Mouse (Mus musculus) forebrain, postnatal 0 days (tissue): ENCODE measurements at regions not wholly inside any gene's neighbourhood (a gene's known extent, or its start where the extent isn't known, plus 50 kb on each side); places are given as distances from the start of the nearest gene placed in this dataset.
"Not testable (repeated sequence)": the region's sequence is repeated elsewhere in the genome, so short reads cannot be mapped to it uniquely, and the experiment has no call there.

Source experiments
- ATAC-seq: fragments of 200-750 bp; cut with Nextera tagmentation; 2 replicates; pipeline ENCODE4 v1.8.0; 2017; ENCODE audit warnings: mild to moderate bottlenecking, moderate library complexity
- DNase-seq: peaks from one replicate; pipeline ENCODE4 v3.0.0-alpha.2; 2015
- H3K27ac ChIP-seq: fragments of 300-500 bp; sonication (generic); 2 replicates; pipeline ENCODE4 v1.5.1; 2014; ENCODE audit warnings: low read depth, mild to moderate bottlenecking, antibody characterized with exemption, low read length, moderate library complexity, mixed read lengths
- H3K27me3 ChIP-seq: fragments of 300-500 bp; sonication (generic); 2 replicates; pipeline ENCODE4 v1.6.1; 2014; ENCODE audit warnings: mild to moderate bottlenecking, low read length, mixed read lengths; ENCODE audit not compliant: insufficient read depth
- H3K36me3 ChIP-seq: fragments of 300-500 bp; sonication (generic); 2 replicates; pipeline ENCODE4 v1.6.1; 2014; ENCODE audit warnings: mild to moderate bottlenecking, moderate library complexity; ENCODE audit not compliant: insufficient read depth
- H3K4me1 ChIP-seq: fragments of 300-500 bp; sonication (generic); 2 replicates; pipeline ENCODE4 v1.6.1; 2014; ENCODE audit warnings: antibody characterized with exemption; ENCODE audit not compliant: insufficient read depth
- H3K4me2 ChIP-seq: fragments of 300-500 bp; sonication (generic); 2 replicates; pipeline ENCODE4 v1.6.1; 2014; ENCODE audit warnings: low read depth, mild to moderate bottlenecking, moderate library complexity
- H3K4me3 ChIP-seq: fragments of 300-500 bp; sonication (generic); 2 replicates; pipeline ENCODE4 v1.5.1; 2014; ENCODE audit warnings: low read depth, low read length, mixed read lengths
- H3K9ac ChIP-seq: fragments of 300-500 bp; sonication (generic); 2 replicates; pipeline ENCODE4 v1.6.1; 2014; ENCODE audit warnings: mild to moderate bottlenecking
- H3K9me3 ChIP-seq: fragments of 300-500 bp; sonication (generic); 2 replicates; pipeline ENCODE4 v1.6.1; 2016; ENCODE audit warnings: low read length
- CTCF ChIP-seq: sonication (generic); IDR thresholded peaks from 2 replicates; pipeline ENCODE4 v1.5.1; 2016; ENCODE audit warnings: antibody characterized with exemption, control low read depth, low read depth
- WGBS: fragments of 180-500 bp; shearing (Covaris S2); extraction: QIAGEN DNeasy Blood & Tissue Kit; methylation state at CpG from one replicate; pipeline ENCODE4 v1.1.7; 2014; 5-methylcytosine and 5-hydroxymethylcytosine counted together

DNA sequence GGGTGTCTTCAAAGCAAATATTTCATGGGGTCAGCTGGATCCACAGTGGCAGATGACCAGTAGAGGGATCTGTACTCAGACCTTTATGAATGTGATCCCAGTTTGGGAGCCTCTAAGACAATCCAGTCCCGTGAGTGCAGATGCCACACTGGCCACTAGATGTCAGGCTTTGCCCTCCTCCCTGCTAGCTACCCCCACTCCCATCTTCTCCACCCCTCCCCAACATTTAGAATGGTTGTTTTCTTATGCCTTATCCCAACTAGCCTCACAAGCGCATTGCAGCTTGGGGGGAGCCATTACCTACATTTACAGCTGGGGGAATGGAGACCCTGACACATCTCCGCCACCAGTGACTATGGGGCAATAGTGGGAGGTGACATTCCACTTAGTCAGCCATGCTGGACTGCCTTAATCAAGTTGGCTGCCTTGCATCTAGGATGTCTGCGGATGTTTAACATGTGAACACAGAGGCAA lies 156.9 kb upstream of the Rxfp2 start:
- H3K9me3 ChIP-seq = no peaks in the 10 kb centered on the region
- H3K4me1 ChIP-seq = no peaks in the 10 kb centered on the region
- H3K4me2 ChIP-seq = no peak overlapping the region
- H3K27ac ChIP-seq = no peak overlapping the region
- 54% methylated on average over 4 of the region's 4 CpGs for WGBS
- H3K4me3 ChIP-seq = no peak overlapping the region
- ATAC-seq = peak; percentile 65
- no peak overlapping the region for H3K9ac ChIP-seq
- no peaks in the 10 kb centered on the region for H3K27me3 ChIP-seq
- no peaks in the 10 kb centered on the region for H3K36me3 ChIP-seq
- peak; percentile 63 for DNase-seq
- TF ChIP-seq CTCF = peak; percentile 79

DNA sequence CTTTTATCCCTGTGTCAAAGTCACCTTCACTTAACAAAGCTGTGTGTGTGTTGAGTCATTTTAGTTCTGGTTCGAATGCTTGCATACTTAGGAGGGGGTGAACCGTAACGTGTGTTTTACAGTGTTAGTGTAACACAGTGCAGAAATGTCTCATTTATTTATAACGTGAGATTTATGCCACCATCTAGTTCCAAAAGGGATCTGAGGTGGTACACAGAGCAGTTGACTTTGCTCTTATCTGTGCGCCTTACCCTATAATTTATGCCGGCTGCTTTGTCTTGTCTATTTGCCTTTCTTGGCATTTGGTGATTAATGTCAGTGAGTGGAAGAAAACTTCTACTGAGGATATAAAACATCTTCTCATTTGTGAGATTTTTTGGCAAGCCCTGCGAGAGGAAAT lies 150.5 kb upstream of the Rxfp2 start:
- Histone ChIP-seq H3K27me3 (no peaks in the 10 kb centered on the region), H3K4me3 (no peak overlapping the region), H3K4me1 (peaks cover 12% of the 10 kb centered on the region; the same call in 1 of the 2 replicates), H3K4me2 (no peak overlapping the region), H3K36me3 (no peaks in the 10 kb centered on the region), H3K9me3 (no peaks in the 10 kb centered on the region), H3K27ac (no peak overlapping the region), H3K9ac (no peak overlapping the region)
- 59% methylated on average over 7 of the region's 7 CpGs for WGBS
- DNase-seq (no peak), ATAC-seq (no peak)
- no peak for TF ChIP-seq CTCF

DNA sequence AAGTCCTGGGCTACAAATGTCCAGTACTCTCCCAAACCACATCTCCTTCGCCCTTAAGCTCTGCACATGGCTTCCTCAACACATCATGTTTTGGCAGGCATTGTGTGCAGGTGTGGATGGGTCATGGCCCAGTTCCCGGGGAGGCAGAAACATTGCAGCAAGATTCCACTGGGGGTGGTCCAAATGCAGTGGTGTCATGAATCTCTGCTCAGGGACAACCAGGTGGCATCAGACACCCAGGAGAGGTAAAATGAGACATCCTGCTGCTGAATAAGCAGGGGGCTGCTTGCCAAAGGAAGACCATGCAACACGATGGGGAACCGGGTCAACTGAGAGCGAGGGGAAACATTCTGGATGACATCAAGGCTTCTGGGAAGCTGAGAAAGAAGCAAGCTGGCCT lies 149.0 kb upstream of the Rxfp2 start:
- peaks cover 12% of the 10 kb centered on the region; the same call in 1 of the 2 replicates for H3K4me1 ChIP-seq
- no peak overlapping the region for H3K4me3 ChIP-seq
- no peaks in the 10 kb centered on the region for H3K9me3 ChIP-seq
- no peak overlapping the region for H3K9ac ChIP-seq
- TF ChIP-seq CTCF = no peak
- DNase-seq = no peak
- no peaks in the 10 kb centered on the region for H3K27me3 ChIP-seq
- no peak overlapping the region for H3K27ac ChIP-seq
- H3K36me3 ChIP-seq = no peaks in the 10 kb centered on the region
- no peak overlapping the region for H3K4me2 ChIP-seq
- whole genome bisulfite sequencing = 82% methylated on average over 5 of the region's 5 CpGs
- no peak for ATAC-seq

DNA sequence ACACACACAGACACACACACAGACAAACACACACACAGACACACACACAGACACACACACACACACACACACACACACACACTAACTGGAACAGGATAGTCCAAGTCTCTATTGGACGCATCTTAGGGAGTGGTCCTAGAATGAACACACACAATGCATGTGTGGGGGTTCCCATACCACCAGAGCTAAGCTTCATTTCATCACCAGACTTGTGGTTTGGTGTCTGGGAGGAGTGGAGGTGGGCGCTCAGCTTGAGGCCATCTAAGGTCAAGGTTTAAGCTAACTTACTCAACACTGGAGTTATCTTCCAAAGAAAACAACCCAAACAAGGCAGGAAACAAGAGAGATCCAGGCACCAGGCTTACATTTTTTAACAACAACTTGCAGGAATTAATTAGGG lies 147.9 kb upstream of the Rxfp2 start:
- DNase-seq = no peak
- H3K4me2 ChIP-seq = no peak overlapping the region
- H3K27ac ChIP-seq = no peak overlapping the region
- H3K4me3 ChIP-seq = no peak overlapping the region
- WGBS = 98% methylated on average over 2 of the region's 2 CpGs
- H3K27me3 ChIP-seq = no peaks in the 10 kb centered on the region
- H3K9me3 ChIP-seq = no peaks in the 10 kb centered on the region
- H3K9ac ChIP-seq = no peak overlapping the region
- peaks cover 12% of the 10 kb centered on the region; the same call in 1 of the 2 replicates for H3K4me1 ChIP-seq
- no peak for ATAC-seq
- no peaks in the 10 kb centered on the region for H3K36me3 ChIP-seq
- TF ChIP-seq CTCF = no peak

GRCm38 (mm10) chr5:149871521-149871920 lies 147.0 kb upstream of the Rxfp2 start:
- Histone ChIP-seq H3K9ac (no peak overlapping the region), H3K4me3 (no peak overlapping the region), H3K4me1 (peaks cover 12% of the 10 kb centered on the region; the same call in 1 of the 2 replicates), H3K27ac (no peak overlapping the region), H3K27me3 (no peaks in the 10 kb centered on the region), H3K9me3 (no peaks in the 10 kb centered on the region), H3K36me3 (no peaks in the 10 kb centered on the region), H3K4me2 (no peak overlapping the region)
- DNase-seq = no peak
- WGBS = 18% methylated on average over 2 of the region's 2 CpGs
- no peak for ATAC-seq
- TF ChIP-seq CTCF = no peak

GRCm38 (mm10) chr5:149873482-149874002 lies 144.9 kb upstream of the Rxfp2 start:
- TF ChIP-seq CTCF = no peak
- H3K27ac ChIP-seq = no peak overlapping the region
- H3K27me3 ChIP-seq = no peaks in the 10 kb centered on the region
- 0 out of 2 replicates have a peak, but pooled peaks cover 5% of the 10 kb centered on the region for H3K4me1 ChIP-seq
- no peaks in the 10 kb centered on the region for H3K36me3 ChIP-seq
- H3K9me3 ChIP-seq = no peaks in the 10 kb centered on the region
- ATAC-seq (no peak), DNase-seq (no peak)
- H3K9ac ChIP-seq = no peak overlapping the region
- H3K4me3 ChIP-seq = no peak overlapping the region
- 25% methylated on average over 9 of the region's 9 CpGs for WGBS
- H3K4me2 ChIP-seq = no peak overlapping the region

GRCm38 (mm10) chr5:149874342-149874741 lies 144.1 kb upstream of the Rxfp2 start:
- H3K4me3 ChIP-seq = no peak overlapping the region
- 0 out of 2 replicates have a peak, but pooled peaks cover 5% of the 10 kb centered on the region for H3K4me1 ChIP-seq
- no peaks in the 10 kb centered on the region for H3K27me3 ChIP-seq
- WGBS = 90% methylated on average over 2 of the region's 2 CpGs
- peak; percentile 57 for TF ChIP-seq CTCF
- no peak for DNase-seq
- no peak overlapping the region for H3K27ac ChIP-seq
- H3K36me3 ChIP-seq = no peaks in the 10 kb centered on the region
- no peak for ATAC-seq
- no peaks in the 10 kb centered on the region for H3K9me3 ChIP-seq
- H3K9ac ChIP-seq = no peak overlapping the region
- H3K4me2 ChIP-seq = no peak overlapping the region

DNA sequence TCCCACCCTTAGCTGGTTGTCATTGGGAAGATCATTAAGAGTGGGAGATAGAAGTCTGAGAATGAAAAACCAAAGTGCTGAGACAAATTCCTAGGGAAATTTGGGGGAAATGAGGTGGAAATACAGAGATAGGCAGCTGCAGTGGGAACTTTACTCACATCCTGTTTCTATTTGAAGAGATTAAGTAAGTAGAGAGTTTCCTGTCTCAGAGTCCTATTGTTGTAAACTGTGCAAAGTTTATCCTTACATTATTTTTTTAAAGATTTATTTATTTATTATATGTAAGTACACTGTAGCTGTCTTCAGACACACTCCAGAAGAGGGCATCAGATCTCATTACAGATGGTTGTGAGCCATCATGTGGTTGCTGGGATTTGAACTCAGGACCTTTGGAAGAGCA lies 126.0 kb upstream of the Rxfp2 start:
- not testable (repeated sequence) for H3K9me3 ChIP-seq, H3K4me3 ChIP-seq, H3K4me1 ChIP-seq, H3K27ac ChIP-seq, H3K36me3 ChIP-seq, H3K4me2 ChIP-seq, H3K9ac ChIP-seq, ATAC-seq, H3K27me3 ChIP-seq, DNase-seq
